Mouse (Mus musculus): ENCODE data around the gene Nkain1. TPM values are rescaled to one million over a fixed set of nuclear protein-coding genes. Genes with fewer than 3 reads are reported as not detected.

Gene Nkain1
- polyA plus RNA-seq, 1 experiment = 8.0 TPM

GRCm38 (mm10) chr4:130552312-130553120, 21.5 kb downstream of the Nkain1 start:
- DNase-seq (ENCODE audit: low read depth) = no peak

- DNase-seq (ENCODE audit: low read depth) = no peak
These were observed 23.5 kb downstream of the Nkain1 start for GRCm38 (mm10) chr4:130550511-130550910.

GRCm38 (mm10) chr4:130549189-130549588, 24.8 kb downstream of the Nkain1 start:
- DNase-seq (ENCODE audit: low read depth) = no peak

GRCm38 (mm10) chr4:130546798-130547562, 27.0 kb downstream of the Nkain1 start:
- no peak for DNase-seq (ENCODE audit: low read depth)

- no peak for DNase-seq (ENCODE audit: low read depth)
These were observed 29.6 kb downstream of the Nkain1 start for GRCm38 (mm10) chr4:130544392-130544791.

- DNase-seq (ENCODE audit: low read depth) = no peak
These were observed 30.9 kb downstream of the Nkain1 start for GRCm38 (mm10) chr4:130543121-130543520.

- DNase-seq (ENCODE audit: low read depth) = no peak
These were observed 33.1 kb downstream of the Nkain1 start for GRCm38 (mm10) chr4:130540831-130541230.

- no peak for DNase-seq (ENCODE audit: low read depth)
These were observed 34.3 kb downstream of the Nkain1 start for GRCm38 (mm10) chr4:130539706-130540105.

GRCm38 (mm10) chr4:130539053-130539452, 34.9 kb downstream of the Nkain1 start:
- no peak for DNase-seq (ENCODE audit: low read depth)

- DNase-seq (ENCODE audit: low read depth) = no peak
These were observed 36.6 kb downstream of the Nkain1 start for GRCm38 (mm10) chr4:130537371-130537770.

- DNase-seq (ENCODE audit: low read depth) = no peak
These were observed 38.2 kb downstream of the Nkain1 start for GRCm38 (mm10) chr4:130535789-130536188.

- no peak for DNase-seq (ENCODE audit: low read depth)
These were observed 40.0 kb downstream of the Nkain1 start for GRCm38 (mm10) chr4:130533975-130534374.

GRCm38 (mm10) chr4:130532347-130532746, 41.6 kb downstream of the Nkain1 start:
- no peak for DNase-seq (ENCODE audit: low read depth)

- no peak for DNase-seq (ENCODE audit: low read depth)
These were observed 42.2 kb downstream of the Nkain1 start for GRCm38 (mm10) chr4:130531645-130532280.

GRCm38 (mm10) chr4:130527804-130528203, 46.2 kb downstream of the Nkain1 start:
- no peak for DNase-seq (ENCODE audit: low read depth)

- DNase-seq (ENCODE audit: low read depth) = no peak
These were observed 48.9 kb downstream of the Nkain1 start for GRCm38 (mm10) chr4:130525041-130525440.

GRCm38 (mm10) chr4:130521466-130521865, 52.5 kb downstream of the Nkain1 start:
- no peak for DNase-seq (ENCODE audit: low read depth)

- no peak for DNase-seq (ENCODE audit: low read depth)
These were observed 53.5 kb downstream of the Nkain1 start for GRCm38 (mm10) chr4:130520482-130520851.

GRCm38 (mm10) chr4:130519567-130520481, 54.1 kb downstream of the Nkain1 start:
- DNase-seq (ENCODE audit: low read depth) = no peak

- DNase-seq (ENCODE audit: low read depth) = no peak
These were observed 57.5 kb downstream of the Nkain1 start for GRCm38 (mm10) chr4:130516490-130516889.

Data from gonadal fat pad, adult 2 months (tissue).